Mouse (Mus musculus) brain, embryonic 14.5 days (tissue): ENCODE results near the gene Cilp.
A peak's percentile ranks its signal among the peaks of the same experiment; 100 is the strongest.

Experiments used
- CTCF ChIP-seq: fragments of 200-500 bp; IDR thresholded peaks from 2 replicates; pipeline ENCODE4 v1.5.1; 2012; ENCODE audit warnings: inconsistent platforms, mild to moderate bottlenecking, moderate library complexity, borderline replicate concordance; ENCODE audit not compliant: insufficient read depth, insufficient read length; ENCODE audit errors: extremely low read depth
- POLR2A ChIP-seq: fragments of 200-500 bp; IDR thresholded peaks from 2 replicates; pipeline ENCODE4 v1.6.1; 2012; ENCODE audit warnings: mild to moderate bottlenecking, inconsistent platforms, borderline replicate concordance; ENCODE audit not compliant: poor library complexity, insufficient read depth, insufficient read length, severe bottlenecking; ENCODE audit errors: extremely low read depth

- TF ChIP-seq CTCF, result peak; percentile 7; the same call in 1 of the 2 replicates
- peak; percentile 80; the same call in 1 of the 2 replicates for TF ChIP-seq POLR2A
Observed at GRCm38 (mm10) chr9:65293973-65294715, 29.2 kb downstream of the Cilp start, which contains the start of gene Clpx.
